Mouse (Mus musculus) hindbrain, embryonic 12.5 days (tissue): ENCODE measurements around the gene Abraxas2. TPM values are rescaled to one million over a fixed set of nuclear protein-coding genes. Genes with fewer than 3 reads are reported as not detected.

ENCODE experiments used
- ATAC-seq: fragments of 200-750 bp; cut with Nextera tagmentation; 2 replicates; pipeline ENCODE4 v1.8.0; 2017; ENCODE audit warnings: moderate TSS enrichment; ENCODE audit not compliant: low FRiP score
- H3K27ac ChIP-seq: fragments of 300-500 bp; sonication (generic); 2 replicates; pipeline ENCODE4 v1.5.1; 2016; ENCODE audit warnings: mild to moderate bottlenecking
- H3K27me3 ChIP-seq: fragments of 300-500 bp; sonication (generic); 2 replicates; pipeline ENCODE4 v1.6.1; 2016; ENCODE audit warnings: mild to moderate bottlenecking
- H3K36me3 ChIP-seq: fragments of 300-500 bp; sonication (generic); 2 replicates; pipeline ENCODE4 v1.6.1; 2016; ENCODE audit warnings: mild to moderate bottlenecking
- H3K4me1 ChIP-seq: fragments of 300-500 bp; sonication (generic); 2 replicates; pipeline ENCODE4 v1.6.1; 2016
- H3K4me2 ChIP-seq: fragments of 300-500 bp; sonication (generic); replicated peaks from 2 replicates; pipeline ENCODE4 v1.6.1; 2016; ENCODE audit warnings: mild to moderate bottlenecking
- H3K4me3 ChIP-seq: fragments of 300-500 bp; sonication (generic); 2 replicates; pipeline ENCODE4 v1.5.1; 2016; ENCODE audit warnings: mild to moderate bottlenecking
- H3K9ac ChIP-seq: fragments of 300-500 bp; sonication (generic); 2 replicates; pipeline ENCODE4 v1.6.1; 2016; ENCODE audit warnings: mild to moderate bottlenecking, moderate library complexity
- H3K9me3 ChIP-seq: fragments of 300-500 bp; sonication (generic); replicated peaks from 2 replicates; pipeline ENCODE4 v1.6.1; 2016; ENCODE audit warnings: mild to moderate bottlenecking
- WGBS: fragments of 180-500 bp; shearing (Covaris S2); methylation state at CpG from one replicate; pipeline ENCODE4 v1.1.7; 2016; 5-methylcytosine and 5-hydroxymethylcytosine counted together
- polyA plus RNA-seq: library from polyadenylated mRNA; unstranded; fragments of >200 nt; fragmentation: Nextera tagmentation; extraction: Ambion mirVana; gene quantifications from 2 replicates; pipeline ENCODE4 v1.2.1, GENCODE M21; 2016

Abraxas2 gene
- polyA plus RNA-seq, 1 experiment from 2014 or later: 36.2 TPM

DNA sequence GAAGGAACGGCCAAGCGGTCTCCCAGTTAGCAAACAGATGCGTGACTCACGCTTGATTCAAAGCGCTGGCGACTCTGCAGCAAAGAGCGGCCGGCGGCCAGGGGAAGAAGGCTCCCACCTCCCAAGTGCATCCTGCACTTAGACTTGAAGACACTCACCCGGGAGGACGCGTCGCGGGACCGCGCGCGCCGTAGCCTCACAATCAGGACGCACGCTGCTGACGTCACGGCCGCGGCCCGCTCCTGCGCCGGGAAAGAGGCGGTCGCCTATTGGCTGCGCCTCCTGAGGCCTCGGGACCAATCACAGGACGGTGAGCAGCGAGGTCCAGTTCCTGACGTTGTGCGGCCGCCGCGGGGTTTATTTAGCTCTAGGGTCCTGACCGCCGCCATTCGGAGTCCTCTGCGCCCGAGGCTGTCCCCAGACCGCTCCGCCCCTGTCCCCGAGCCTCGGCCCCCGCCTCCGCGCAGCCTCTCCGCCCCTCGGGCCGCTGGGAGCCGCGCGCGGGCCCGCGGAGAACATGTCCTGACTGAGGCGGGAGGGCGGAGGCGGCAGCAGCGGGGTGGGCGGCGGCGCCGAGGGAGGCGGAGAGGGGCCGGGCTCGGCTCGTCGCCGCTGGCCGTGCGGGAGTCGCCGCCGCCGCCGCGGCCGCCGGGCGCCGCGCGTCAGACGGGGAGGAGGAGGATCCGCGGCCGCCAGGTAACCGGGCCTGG, 72.0 kb downstream of the Abraxas2 start, which contains the start of gene Zranb1:
Gene Zranb1 (plus strand): TSS at position 293 of the 710 bp plus-strand sequence.
- H3K4me3 ChIP-seq: peak within 1 kb of the TSS; percentile 83
- peak; percentile 100 for ATAC-seq
- no peaks in the 10 kb centered on the region for H3K36me3 ChIP-seq
- no peaks in the 10 kb centered on the region for H3K9me3 ChIP-seq
- peak within 1 kb of the TSS; percentile 72 for H3K4me2 ChIP-seq
- H3K4me1 ChIP-seq: peaks cover 12% of the 10 kb centered on the region
- H3K27ac ChIP-seq: peak within 1 kb of the TSS; percentile 98
- no peaks in the 10 kb centered on the region for H3K27me3 ChIP-seq
- WGBS: under 1% methylated on average over 82 of the region's 93 CpGs
- H3K9ac ChIP-seq: peak within 1 kb of the TSS; percentile 91

DNA sequence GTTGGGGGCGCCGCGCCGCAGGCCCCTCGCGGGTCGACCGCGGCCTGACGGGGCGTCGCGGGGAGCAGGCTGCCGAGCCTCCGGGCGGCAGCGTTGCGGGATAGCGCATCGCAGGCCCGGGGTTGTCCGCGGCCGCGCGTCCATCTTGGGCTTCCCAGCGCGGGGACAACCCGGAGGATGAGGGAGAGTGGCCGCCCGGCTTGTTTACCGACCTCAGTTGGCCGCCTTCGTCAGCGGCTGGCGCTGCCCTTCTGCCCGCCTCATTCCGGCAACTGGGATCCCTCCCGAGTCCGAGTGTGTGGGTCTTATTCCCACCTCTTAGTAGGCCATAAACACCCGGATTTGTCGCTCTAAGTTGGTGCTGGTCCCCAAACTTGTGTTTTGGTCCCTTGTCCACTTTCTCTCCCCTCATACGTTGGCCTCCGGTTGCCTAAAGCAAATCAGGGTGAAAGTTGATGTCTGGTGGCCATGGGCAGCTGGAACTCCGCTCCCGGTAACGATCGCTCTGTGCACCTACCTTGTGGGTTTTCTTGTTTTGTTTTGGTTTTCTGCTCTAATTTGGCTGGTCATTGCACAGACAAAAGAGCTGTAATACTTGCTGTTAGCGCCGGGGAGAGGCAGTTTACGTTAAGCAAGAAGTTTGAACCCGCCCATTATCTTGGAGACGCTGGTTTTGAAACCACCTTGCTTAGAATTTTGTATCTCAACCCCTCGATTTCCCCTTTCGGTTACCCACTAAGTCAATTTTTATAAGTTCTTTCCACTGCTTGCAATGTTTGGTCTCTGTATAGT, 72.7 kb downstream of the Abraxas2 start:
- Histone ChIP-seq H3K4me2 (peak overlapping the region; percentile 72), H3K36me3 (no peaks in the 10 kb centered on the region), H3K9ac (peak overlapping the region; percentile 91), H3K27me3 (no peaks in the 10 kb centered on the region), H3K4me1 (peaks cover 12% of the 10 kb centered on the region), H3K4me3 (peak overlapping the region; percentile 83), H3K27ac (peak overlapping the region; percentile 98), H3K9me3 (no peaks in the 10 kb centered on the region)
- WGBS: under 1% methylated on average over 43 of the region's 55 CpGs
- ATAC-seq: no peak

DNA sequence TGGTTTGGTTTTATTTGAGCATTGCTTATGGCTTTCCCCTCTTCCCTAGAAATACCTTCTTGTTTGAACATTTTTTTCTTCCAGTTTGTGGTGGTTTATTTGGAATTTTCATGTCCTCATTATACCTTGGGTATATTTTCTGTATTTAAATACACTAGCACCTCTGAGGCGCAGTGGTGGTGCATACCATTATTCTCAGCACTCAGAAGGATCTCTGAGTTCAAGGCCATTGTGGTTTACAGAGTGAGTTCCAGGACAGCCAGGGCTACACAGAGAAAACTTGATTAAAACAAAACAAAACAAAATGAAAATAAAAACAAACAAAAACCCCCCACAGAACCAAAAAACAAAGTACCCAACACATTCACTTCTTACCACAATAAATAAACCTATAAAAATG, 74.3 kb downstream of the Abraxas2 start:
- Histone ChIP-seq H3K4me1 (peaks cover 12% of the 10 kb centered on the region), H3K4me2 (no peak overlapping the region), H3K27ac (no peak overlapping the region), H3K36me3 (no peaks in the 10 kb centered on the region), H3K9ac (no peak overlapping the region), H3K4me3 (no peak overlapping the region), H3K27me3 (no peaks in the 10 kb centered on the region), H3K9me3 (no peaks in the 10 kb centered on the region)
- WGBS: 85% methylated on average over 1 of the region's 1 CpGs
- no peak for ATAC-seq

Other genes starting within 250 kb of the Abraxas2 start
- 17.7 and 17.8 TPM in 2 replicates for gene Lhpp, start 248.6 kb upstream of the Abraxas2 start, polyA plus RNA-seq
- 22.7 and 25.3 TPM in 2 replicates for gene Fam53b, start 45.3 kb upstream of the Abraxas2 start, polyA plus RNA-seq
- gene Eef1akmt2, start 6.6 kb upstream of the Abraxas2 start, polyA plus RNA-seq: 75.0 and 87.3 TPM in 2 replicates
- 20.0 and 23.0 TPM in 2 replicates for gene Zranb1, start 71.9 kb downstream of the Abraxas2 start, polyA plus RNA-seq